Mouse (Mus musculus) CH12.LX (cell line): Measurements from ENCODE around the gene Ly6g6d. TPM values are rescaled to one million over a fixed set of nuclear protein-coding genes. Genes with fewer than 3 reads are reported as not detected.

ENCODE experiments used
- DNase-seq: peaks from one replicate; pipeline ENCODE4 v3.0.0-alpha.2; 2013; ENCODE audit errors: extremely low read depth
- H3K27ac ChIP-seq: 2 replicates; pipeline ENCODE4 v1.5.1; 2012; ENCODE audit warnings: low read depth, mild to moderate bottlenecking, control low read depth, moderate library complexity; ENCODE audit not compliant: insufficient read depth
- H3K27me3 ChIP-seq: replicated peaks from 2 replicates; pipeline ENCODE3; 2012; ENCODE audit warnings: inconsistent platforms
- H3K36me3 ChIP-seq, 2 experiments: replicated peaks in 1 of 2; 2 replicates each; pipeline versions ENCODE3 to v1.6.1; 2012; ENCODE audit warnings: inconsistent platforms in 1 of 2, low read length in 1 of 2, mild to moderate bottlenecking in 1 of 2, mixed read lengths in 1 of 2, moderate library complexity in 1 of 2; ENCODE audit not compliant: control insufficient read depth in 1 of 2, insufficient read depth in 1 of 2
- H3K4me1 ChIP-seq, 2 experiments: 2 replicates each; pipeline ENCODE4 v1.6.1; 2012; ENCODE audit warnings: inconsistent platforms in 1 of 2, moderate library complexity in 1 of 2; ENCODE audit not compliant: insufficient read depth in 2 of 2, control insufficient read depth in 1 of 2
- H3K4me2 ChIP-seq: 2 replicates; pipeline ENCODE4 v1.6.1; 2012; ENCODE audit warnings: low read depth, mild to moderate bottlenecking, control low read depth; ENCODE audit not compliant: poor library complexity, insufficient read depth, severe bottlenecking
- H3K4me3 ChIP-seq, 3 experiments: fragments of 150-350 bp in 1 of 3; sonication (generic) in 1 of 3; replicated peaks in 1 of 3; 2 replicates each; pipeline versions ENCODE3 to v1.5.1; 2011 to 2012; ENCODE audit warnings: low read depth in 2 of 3, low read length in 2 of 3, mild to moderate bottlenecking in 2 of 3, moderate library complexity in 2 of 3, control low read depth in 1 of 3, improper control_type of control experiment in 1 of 3, inconsistent platforms in 1 of 3, mixed read lengths in 1 of 3; ENCODE audit not compliant: poor library complexity in 1 of 3
- H3K79me2 ChIP-seq: replicated peaks from 2 replicates; pipeline ENCODE4 v1.6.1; 2012; ENCODE audit warnings: mild to moderate bottlenecking, moderate library complexity; ENCODE audit not compliant: control insufficient read depth, poor library complexity, insufficient read depth, severe bottlenecking; ENCODE audit errors: extremely low read depth
- H3K9ac ChIP-seq: 2 replicates; pipeline ENCODE4 v1.6.1; 2012; ENCODE audit warnings: low read depth, mild to moderate bottlenecking, control low read depth, moderate library complexity; ENCODE audit not compliant: insufficient read depth
- H3K9me3 ChIP-seq: replicated peaks from 2 replicates; pipeline ENCODE3; 2012; ENCODE audit warnings: low read length, inconsistent platforms, mixed read lengths
- BHLHE40 ChIP-seq: IDR thresholded peaks from 2 replicates; pipeline ENCODE4 v1.6.1; 2011; ENCODE audit warnings: mild to moderate bottlenecking, low read depth, low read length, improper control_type of control experiment
- CHD1 ChIP-seq: IDR thresholded peaks from 2 replicates; pipeline ENCODE4 v1.6.1; 2012; ENCODE audit warnings: low read depth, low read length, improper control_type of control experiment, inconsistent platforms
- CHD2 ChIP-seq: IDR thresholded peaks from 2 replicates; pipeline ENCODE4 v1.6.1; 2011; ENCODE audit warnings: low read length, improper control_type of control experiment
- CTCF ChIP-seq, 2 experiments: IDR thresholded peaks in 1 of 2; conservative IDR thresholded peaks in 1 of 2; 2 replicates each; pipeline ENCODE4 v1.5.1; 2011 to 2012; ENCODE audit warnings: low read depth in 2 of 2, low read length in 2 of 2, improper control_type of control experiment in 1 of 2, inconsistent platforms in 1 of 2, mild to moderate bottlenecking in 1 of 2, moderate library complexity in 1 of 2
- E2F4 ChIP-seq: IDR thresholded peaks from 2 replicates; pipeline ENCODE4 v1.6.1; 2011; ENCODE audit warnings: low read depth, low read length, improper control_type of control experiment; ENCODE audit not compliant: insufficient replicate concordance
- ELF1 ChIP-seq: IDR thresholded peaks from 2 replicates; pipeline ENCODE4 v1.6.1; 2014; ENCODE audit warnings: low read depth, mild to moderate bottlenecking, inconsistent platforms, low read length, improper control_type of control experiment
- EP300 ChIP-seq: IDR thresholded peaks from 2 replicates; pipeline ENCODE4 v1.6.1; 2011; ENCODE audit warnings: low read length, improper control_type of control experiment
- ETS1 ChIP-seq: conservative IDR thresholded peaks from 2 replicates; pipeline ENCODE4 v1.6.1; 2012; ENCODE audit warnings: low read depth, mild to moderate bottlenecking, inconsistent platforms, low read length, improper control_type of control experiment, moderate library complexity
- GABPA ChIP-seq: IDR thresholded peaks from 2 replicates; pipeline ENCODE4 v1.6.1; 2012; ENCODE audit warnings: low read depth, low read length, improper control_type of control experiment, inconsistent platforms; ENCODE audit not compliant: insufficient replicate concordance
- HCFC1 ChIP-seq: IDR thresholded peaks from 2 replicates; pipeline ENCODE4 v1.6.1; 2012; ENCODE audit warnings: low read depth, mild to moderate bottlenecking, inconsistent platforms, low read length, improper control_type of control experiment
- IRF4 ChIP-seq: IDR thresholded peaks from 2 replicates; pipeline ENCODE4 v1.6.1; 2014; ENCODE audit warnings: low read depth, mild to moderate bottlenecking, inconsistent platforms, low read length, improper control_type of control experiment
- JUN ChIP-seq: IDR thresholded peaks from 2 replicates; pipeline ENCODE4 v1.6.1; 2011; ENCODE audit warnings: low read depth, mild to moderate bottlenecking, low read length, improper control_type of control experiment, moderate library complexity; ENCODE audit not compliant: insufficient read depth
- JUND ChIP-seq: conservative IDR thresholded peaks from 2 replicates; pipeline ENCODE4 v1.6.1; 2011; ENCODE audit warnings: low read depth, low read length, improper control_type of control experiment
- KAT2A ChIP-seq: IDR thresholded peaks from 2 replicates; pipeline ENCODE4 v1.6.1; 2012; ENCODE audit warnings: low read length, improper control_type of control experiment, inconsistent platforms; ENCODE audit not compliant: insufficient replicate concordance
- MAFK ChIP-seq: IDR thresholded peaks from 2 replicates; pipeline ENCODE4 v1.6.1; 2011; ENCODE audit warnings: low read length, improper control_type of control experiment; ENCODE audit not compliant: insufficient replicate concordance
- MAX ChIP-seq: IDR thresholded peaks from 2 replicates; pipeline ENCODE4 v1.6.1; 2011; ENCODE audit warnings: low read length, improper control_type of control experiment
- MAZ ChIP-seq: IDR thresholded peaks from 2 replicates; pipeline ENCODE4 v1.6.1; 2012; ENCODE audit warnings: low read depth, mild to moderate bottlenecking, inconsistent platforms, low read length, improper control_type of control experiment, moderate library complexity
- MEF2A ChIP-seq: IDR thresholded peaks from 2 replicates; pipeline ENCODE4 v1.6.1; 2014; ENCODE audit warnings: low read depth, mild to moderate bottlenecking, inconsistent platforms, low read length, improper control_type of control experiment, borderline replicate concordance
- MXI1 ChIP-seq: IDR thresholded peaks from 2 replicates; pipeline ENCODE4 v1.6.1; 2011; ENCODE audit warnings: mild to moderate bottlenecking, low read depth, low read length, improper control_type of control experiment
- MYC ChIP-seq: IDR thresholded peaks from 2 replicates; pipeline ENCODE4 v1.6.1; 2011; ENCODE audit warnings: low read depth, mild to moderate bottlenecking, improper control_type of control experiment, low read length
- NELFE ChIP-seq: IDR thresholded peaks from 2 replicates; pipeline ENCODE4 v1.6.1; 2011; ENCODE audit warnings: low read depth, low read length, improper control_type of control experiment
- NRF1 ChIP-seq: IDR thresholded peaks from 2 replicates; pipeline ENCODE4 v1.6.1; 2014; ENCODE audit warnings: low read depth, mild to moderate bottlenecking, inconsistent platforms, low read length, improper control_type of control experiment, moderate library complexity
- PAX5 ChIP-seq: IDR thresholded peaks from 2 replicates; pipeline ENCODE4 v1.6.1; 2012; ENCODE audit warnings: low read length, inconsistent platforms, mixed read lengths
- POLR2A ChIP-seq: IDR thresholded peaks from 2 replicates; pipeline ENCODE4 v1.6.1; 2011; ENCODE audit warnings: low read depth, mild to moderate bottlenecking, improper control_type of control experiment, low read length
- POLR2AphosphoS2 ChIP-seq: IDR thresholded peaks from 2 replicates; pipeline ENCODE4 v1.6.1; 2011; ENCODE audit warnings: low read depth, low read length, improper control_type of control experiment
- RAD21 ChIP-seq: IDR thresholded peaks from 2 replicates; pipeline ENCODE4 v1.6.1; 2011; ENCODE audit warnings: low read depth, mild to moderate bottlenecking, low read length, improper control_type of control experiment, moderate library complexity
- RCOR1 ChIP-seq: conservative IDR thresholded peaks from 2 replicates; pipeline ENCODE4 v1.6.1; 2012; ENCODE audit warnings: low read depth, mild to moderate bottlenecking, inconsistent platforms, low read length, improper control_type of control experiment
- SIN3A ChIP-seq: IDR thresholded peaks from 2 replicates; pipeline ENCODE4 v1.6.1; 2012; ENCODE audit warnings: low read length, improper control_type of control experiment, inconsistent platforms
- SMC3 ChIP-seq: IDR thresholded peaks from 2 replicates; pipeline ENCODE4 v1.6.1; 2011; ENCODE audit warnings: low read depth, low read length, improper control_type of control experiment
- TBP ChIP-seq: conservative IDR thresholded peaks from 2 replicates; pipeline ENCODE4 v1.6.1; 2011; ENCODE audit warnings: low read depth, low read length, improper control_type of control experiment
- TCF12 ChIP-seq: IDR thresholded peaks from 2 replicates; pipeline ENCODE4 v1.6.1; 2014; ENCODE audit warnings: low read depth, mild to moderate bottlenecking, inconsistent platforms, low read length, improper control_type of control experiment
- UBTF ChIP-seq: IDR thresholded peaks from 2 replicates; pipeline ENCODE4 v1.6.1; 2012; ENCODE audit warnings: low read depth, mild to moderate bottlenecking, inconsistent platforms, low read length, improper control_type of control experiment, moderate library complexity
- USF1 ChIP-seq: IDR thresholded peaks from 2 replicates; pipeline ENCODE4 v1.6.1; 2014; ENCODE audit warnings: low read depth, mild to moderate bottlenecking, inconsistent platforms, low read length, improper control_type of control experiment
- USF2 ChIP-seq: conservative IDR thresholded peaks from 2 replicates; pipeline ENCODE4 v1.6.1; 2011; ENCODE audit warnings: low read depth, low read length, improper control_type of control experiment
- ZC3H11A ChIP-seq: IDR thresholded peaks from 2 replicates; pipeline ENCODE4 v1.6.1; 2012; ENCODE audit warnings: low read depth, mild to moderate bottlenecking, inconsistent platforms, low read length, improper control_type of control experiment
- ZKSCAN1 ChIP-seq: IDR thresholded peaks from 2 replicates; pipeline ENCODE4 v1.6.1; 2012; ENCODE audit warnings: low read depth, inconsistent platforms, low read length, improper control_type of control experiment, borderline replicate concordance
- ZMIZ1 ChIP-seq: IDR thresholded peaks from 2 replicates; pipeline ENCODE4 v1.6.1; 2012; ENCODE audit warnings: low read depth, mild to moderate bottlenecking, inconsistent platforms, low read length, improper control_type of control experiment
- ZNF384 ChIP-seq: IDR thresholded peaks from 2 replicates; pipeline ENCODE4 v1.6.1; 2012; ENCODE audit warnings: low read depth, low read length, improper control_type of control experiment, inconsistent platforms
- dilution Hi-C: fragments of 300-500 bp; cut with MboI; formaldehyde crosslinking; loops from 2 replicates; pipeline ENCODE4 v1.14.3; 2020; ENCODE audit warnings: low sequenced_read_pairs; ENCODE audit not compliant: extremely low pct_unique_long_range_greater_than_20kb, extremely low pct_ligation_motif_present
- in situ Hi-C: fragments of 300-500 bp; cut with MboI; formaldehyde crosslinking; loops from 3 replicates; pipeline ENCODE4 v1.14.3; 2019; ENCODE audit warnings: low sequenced_read_pairs, low pct_ligation_motif_present, low pct_unique_long_range_greater_than_20kb, mixed read lengths
- polyA plus RNA-seq: library from polyadenylated mRNA; unstranded; fragments of >175 nt; gene quantifications from 2 replicates; pipeline ENCODE4 v1.2.1, GENCODE M21; 2012; ENCODE audit warnings: low read depth; ENCODE audit not compliant: insufficient read length
- total RNA-seq, 2 experiments: library from RNA; depleted of rRNA; stranded (reverse); fragments of 300-350 nt in 1 of 2; fragments of >200 nt in 1 of 2; gene quantifications; 2 replicates each; pipeline ENCODE4 v1.2.3; 2012 to 2014

Ly6g6d gene
- total and polyA plus RNA-seq, 3 experiments: 0.44 TPM; not detected in 2

DNA sequence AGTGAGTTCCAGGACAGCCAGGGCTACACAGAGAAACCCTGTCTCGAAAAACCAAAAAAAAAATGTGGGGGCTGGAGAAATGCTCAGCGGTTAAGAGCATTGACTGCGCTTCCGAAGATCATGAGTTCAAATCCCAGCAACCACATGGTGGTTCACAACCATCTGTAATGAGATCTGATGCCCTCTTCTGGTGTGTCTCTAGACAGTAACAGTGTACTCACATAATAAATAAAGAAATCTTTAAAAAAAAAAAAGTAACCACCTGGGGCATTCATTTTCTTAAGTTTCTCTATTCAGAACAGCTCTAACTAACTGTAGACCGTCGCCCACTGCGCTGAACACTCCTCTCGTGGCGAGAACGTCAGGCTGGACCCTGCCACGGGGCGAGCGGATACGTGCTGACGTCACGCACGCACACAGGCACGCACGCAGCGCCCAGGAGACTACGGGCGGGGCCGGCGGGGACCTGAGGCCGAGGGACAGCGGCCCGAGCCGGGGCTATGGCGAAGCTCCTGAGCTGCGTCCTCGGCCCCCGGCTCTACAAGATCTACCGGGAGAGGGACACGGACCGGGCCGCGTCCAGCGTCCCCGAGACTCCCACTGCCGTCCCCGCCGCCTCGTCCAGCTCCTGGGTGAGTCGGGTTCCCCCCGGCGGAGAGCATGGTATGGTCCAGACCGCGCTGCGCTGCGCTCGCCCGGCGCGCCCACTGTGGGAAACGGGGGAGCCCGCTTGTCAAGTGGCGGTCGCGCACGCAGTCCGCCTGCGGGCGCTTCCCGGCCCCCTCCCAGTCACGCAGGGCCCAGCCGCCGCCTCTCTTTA lies 11.2 kb upstream of the Ly6g6d start, which contains the start of gene Abhd16a:
Abhd16a (plus strand) TSS at position 439 of the 820 bp plus-strand sequence.
- Histone ChIP-seq H3K36me3 (peaks cover 13 to 34% of the 10 kb centered on the region in 2 experiments), H3K27ac (peak within 1 kb of the TSS; percentile 33; the same call in 1 of the 2 replicates), H3K4me1 (peaks cover 6 to 10% of the 10 kb centered on the region in 2 experiments), H3K9me3 (no peaks in the 10 kb centered on the region), H3K27me3 (peaks cover 17% of the 10 kb centered on the region), H3K9ac (peak within 1 kb of the TSS; percentile 87), H3K4me2 (peak within 1 kb of the TSS; percentile 87), H3K4me3 (peak within 1 kb of the TSS; percentile 61 to 70 (median 66)), H3K79me2 (no peaks in the 10 kb centered on the region; the same call in 1 of the 2 replicates)
- in situ Hi-C loops (no loop called here), dilution Hi-C loops (no loop called here)
- TF ChIP-seq ELF1 (peak; percentile 8; the same call in 1 of the 2 replicates), RAD21 (no peak), E2F4 (no peak), MEF2A (no peak; the same call in 1 of the 2 replicates), NRF1 (no peak; the same call in none of the 2 replicates), ZC3H11A (no peak), ZKSCAN1 (no peak), ZMIZ1 (peak; percentile 59), JUND (no peak), MYC (peak; percentile 86), EP300 (no peak), TCF12 (peak; percentile 68; the same call in 1 of the 2 replicates), NELFE (peak; percentile 75), USF1 (no peak), JUN (no peak), POLR2AphosphoS2 (0 out of 2 replicates have a peak, but pooled peaks have one; percentile 39), SMC3 (no peak), GABPA (no peak), POLR2A (peak; percentile 85), CHD2 (no peak), MAFK (no peak), CTCF (conservative IDR thresholded peaks at IDR 0.05 in 1 of 2, IDR thresholded peaks at IDR 0.05 in 1 of 2; ENCODE audit: low read depth in 2 of 2, low read length in 2 of 2) (peak in 1 of 2 experiments; percentile 36; a peak in 2 of 4 replicates), TBP (no peak), ETS1 (no peak), MXI1 (0 out of 2 replicates have a peak, but pooled peaks have one; percentile 69), ZNF384 (no peak), SIN3A (peak; percentile 82), BHLHE40 (peak; percentile 69), KAT2A (no peak), MAZ (peak; percentile 68), UBTF (no peak), MAX (peak; percentile 87), CHD1 (peak; percentile 98), USF2 (no peak), HCFC1 (peak; percentile 44), IRF4 (no peak), PAX5 (no peak), RCOR1 (no peak)
- peak; percentile 91 for DNase-seq
